Mouse (Mus musculus) kidney, postnatal 25 days (tissue): ENCODE results near the gene Stard3nl.

Experiments
- DNase-seq, 2 experiments: peaks; one replicate each; pipeline ENCODE4 v3.0.0; 2021; ENCODE audit warnings: mixed read lengths in 2 of 2

The Stard3nl gene

GRCm38 (mm10) chr13:19395688-19396354 is at the start of gene Stard3nl:
Gene Stard3nl, minus strand, starts transcription at chr13:19395795.
- peak; percentile 100 for DNase-seq

DNA sequence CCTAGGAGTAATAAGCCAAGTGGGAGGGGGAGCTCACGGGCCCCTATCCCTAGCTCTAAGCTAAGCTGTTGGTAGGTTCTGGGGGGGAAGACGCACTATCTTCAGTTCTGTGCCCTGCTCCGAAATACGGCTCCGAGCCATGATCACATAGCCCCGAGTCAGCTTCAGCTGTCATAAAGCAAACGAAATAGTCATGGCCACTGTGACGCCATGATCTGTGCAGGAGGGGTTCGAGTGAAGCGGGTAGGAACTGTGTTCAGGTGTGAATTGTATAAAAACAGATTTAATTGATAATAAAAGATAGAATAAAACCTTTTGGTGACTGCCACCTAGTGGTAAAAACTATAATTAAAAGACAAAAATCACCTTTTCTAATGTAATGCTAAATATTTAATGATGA is 42.4 kb upstream of the Stard3nl start:
- DNase-seq, result no peak

DNA sequence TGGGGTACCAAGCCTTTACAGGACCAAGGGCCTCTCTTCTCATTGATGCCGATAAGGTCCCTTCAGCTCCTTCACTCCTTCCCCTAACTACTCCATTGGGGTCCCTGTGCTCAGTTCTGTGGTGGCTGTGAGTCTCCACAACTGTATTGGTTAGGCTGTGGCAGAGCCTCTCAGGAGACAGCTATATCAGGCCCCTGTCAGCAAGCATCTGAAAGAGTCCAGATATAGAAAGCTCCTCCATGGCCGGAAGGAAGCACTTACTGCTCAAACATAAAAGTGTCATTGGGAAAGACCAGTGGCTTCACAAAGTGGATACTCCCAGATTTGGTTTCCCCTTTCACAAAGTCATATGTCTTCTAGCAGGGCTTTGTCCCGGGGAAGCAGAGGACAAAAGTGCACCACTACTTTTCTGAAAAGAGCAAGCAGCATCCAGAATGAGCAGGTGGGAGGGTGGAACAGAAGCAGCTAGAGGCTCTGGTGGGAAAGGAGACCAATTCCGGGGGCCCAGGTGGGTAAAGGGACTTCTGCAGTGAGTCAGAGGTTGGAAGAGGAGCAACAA is 34.3 kb upstream of the Stard3nl start:
- DNase-seq, result no peak

- no peak for DNase-seq
These were observed 32.5 kb upstream of the Stard3nl start for GRCm38 (mm10) chr13:19428076-19428475.

DNA sequence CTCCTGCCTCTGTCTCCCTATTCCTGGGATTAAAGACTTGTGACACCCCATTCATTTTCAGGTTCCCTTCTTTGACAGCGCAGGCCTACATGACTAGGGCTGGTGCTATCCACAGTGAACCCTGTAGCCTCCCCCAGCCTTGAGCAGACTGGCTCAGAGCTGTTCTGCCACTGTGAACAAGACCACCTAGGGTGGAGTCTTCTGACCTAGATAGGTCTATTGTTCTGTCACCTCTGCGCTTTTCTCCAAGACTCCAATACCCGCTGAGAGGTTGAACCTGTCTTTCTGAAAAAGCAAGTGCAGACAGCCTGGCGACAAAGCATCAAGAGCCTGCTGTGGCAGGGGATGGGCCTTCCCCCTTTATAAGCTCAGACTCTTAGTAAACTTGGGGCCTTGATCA is 29.0 kb upstream of the Stard3nl start:
- no peak for DNase-seq

GRCm38 (mm10) chr13:19422521-19422920 is 26.9 kb upstream of the Stard3nl start:
- no peak for DNase-seq

DNA sequence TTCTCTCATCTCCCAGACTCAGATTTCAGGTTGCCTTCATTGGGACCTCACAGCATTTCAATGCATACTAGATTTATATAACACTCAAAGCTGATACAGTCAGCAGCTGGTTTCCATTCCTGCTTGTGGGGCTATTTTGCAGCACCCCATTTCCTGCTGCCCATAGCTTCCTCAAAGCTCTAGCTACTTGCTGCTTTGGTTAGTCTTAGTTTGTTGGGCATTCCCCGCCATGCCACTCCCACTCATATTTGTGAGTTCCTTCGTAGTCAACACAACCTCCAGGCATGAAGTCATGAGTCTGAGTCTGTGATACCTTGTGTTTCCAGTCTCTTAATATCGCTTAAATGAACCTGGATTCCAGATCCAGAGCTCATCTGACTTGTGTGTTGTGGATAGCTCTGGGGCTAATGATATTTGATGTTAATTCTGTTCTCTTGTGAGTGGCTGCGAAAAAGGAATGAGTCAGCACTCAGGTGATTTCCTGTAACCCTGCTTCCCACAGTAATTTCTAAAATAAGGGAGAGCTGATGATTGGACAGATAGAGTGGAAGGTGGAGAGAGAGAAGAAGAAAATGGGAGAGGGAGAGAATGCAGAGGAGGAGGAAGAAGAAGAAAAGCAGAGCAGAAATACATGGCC is 22.4 kb upstream of the Stard3nl start:
- DNase-seq, result no peak

DNA sequence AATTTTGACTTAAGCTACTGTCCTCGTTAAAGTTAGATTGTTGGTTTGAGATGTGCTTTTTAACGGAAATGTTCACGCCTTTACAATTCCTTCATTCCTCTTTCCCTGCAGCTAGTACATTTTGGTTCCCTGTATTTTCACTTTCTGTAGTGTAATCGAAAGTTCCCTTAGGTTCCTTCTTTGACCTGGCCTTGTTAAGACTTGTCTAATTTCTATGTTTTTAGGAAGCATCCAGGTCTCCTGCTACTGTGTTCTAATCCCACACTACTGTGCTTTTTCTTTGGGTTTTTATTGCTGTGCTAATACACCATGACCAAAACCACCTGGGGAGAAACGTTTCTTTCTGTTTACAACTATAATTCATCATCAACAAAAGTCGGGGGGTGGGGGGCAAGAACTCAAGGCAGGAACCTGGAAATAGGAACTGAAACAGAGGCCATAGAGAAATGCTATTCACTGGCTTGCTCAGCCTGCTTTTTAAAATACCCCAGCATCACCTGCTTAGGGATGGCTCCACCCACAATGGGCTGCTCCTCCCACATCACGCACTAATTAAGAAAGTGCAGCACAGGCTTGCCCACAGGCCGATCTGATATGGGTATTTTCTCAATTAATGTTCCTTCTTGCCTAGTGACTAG is 20.4 kb upstream of the Stard3nl start:
- no peak for DNase-seq

GRCm38 (mm10) chr13:19415337-19415736 is 19.7 kb upstream of the Stard3nl start:
- DNase-seq, result no peak

- DNase-seq, result no peak
These were observed 16.8 kb upstream of the Stard3nl start for GRCm38 (mm10) chr13:19412334-19412939.

- no peak for DNase-seq
These were observed 16.3 kb upstream of the Stard3nl start for GRCm38 (mm10) chr13:19411886-19412285.

- no peak for DNase-seq
These were observed 15.1 kb upstream of the Stard3nl start for GRCm38 (mm10) chr13:19410694-19411093.

- no peak for DNase-seq
These were observed 12.4 kb upstream of the Stard3nl start for GRCm38 (mm10) chr13:19407953-19408352.

GRCm38 (mm10) chr13:19404623-19405022 is 9.0 kb upstream of the Stard3nl start:
- no peak for DNase-seq

- DNase-seq, result no peak
These were observed 552 bp downstream of the Stard3nl start for GRCm38 (mm10) chr13:19394798-19395687.

DNA sequence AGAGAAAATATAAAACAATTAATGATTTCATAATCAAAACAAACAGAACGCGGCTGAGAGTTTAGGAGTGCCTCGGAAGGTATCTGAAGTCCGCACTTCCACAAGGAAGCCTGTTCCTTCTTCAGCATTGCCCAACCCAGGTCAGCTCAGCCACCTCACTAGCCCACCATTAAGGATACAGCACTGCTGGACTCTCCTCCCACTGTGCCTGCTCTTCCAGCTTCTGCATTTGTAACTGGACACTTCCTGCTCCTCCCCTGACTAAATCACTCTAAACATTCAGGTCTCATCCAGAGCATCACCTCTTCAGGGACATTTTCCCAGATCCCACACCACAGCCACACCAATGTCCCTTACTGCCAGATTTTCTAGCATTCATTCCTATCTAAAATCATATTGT is 1.4 kb downstream of the Stard3nl start:
- DNase-seq, result peak in 1 of 2 experiments; percentile 49

- no peak for DNase-seq
These were observed 1.9 kb downstream of the Stard3nl start for GRCm38 (mm10) chr13:19393731-19394130.

GRCm38 (mm10) chr13:19391608-19392007 is 4.0 kb downstream of the Stard3nl start:
- DNase-seq, result peak in 1 of 2 experiments; percentile 46

DNA sequence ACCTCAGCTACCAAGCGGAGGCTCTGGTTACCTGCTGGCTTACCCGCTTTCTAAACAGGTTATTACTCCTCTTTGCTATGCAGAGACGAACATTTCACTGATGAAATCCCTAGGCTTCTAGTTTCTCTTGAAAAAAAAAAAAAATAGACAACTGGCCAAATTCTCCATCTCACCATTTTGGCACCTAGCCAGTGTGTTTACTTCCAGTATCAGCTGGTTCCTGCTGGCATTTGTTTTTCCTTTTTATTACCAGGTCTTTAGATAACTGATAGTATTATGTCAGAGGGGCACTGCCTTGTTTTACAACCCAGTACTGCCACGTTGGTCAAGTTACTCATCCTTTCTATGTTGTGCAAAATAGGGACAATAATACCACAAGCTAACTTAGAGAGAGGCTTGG is 5.3 kb downstream of the Stard3nl start:
- DNase-seq, result peak in 1 of 2 experiments; percentile 15

DNA sequence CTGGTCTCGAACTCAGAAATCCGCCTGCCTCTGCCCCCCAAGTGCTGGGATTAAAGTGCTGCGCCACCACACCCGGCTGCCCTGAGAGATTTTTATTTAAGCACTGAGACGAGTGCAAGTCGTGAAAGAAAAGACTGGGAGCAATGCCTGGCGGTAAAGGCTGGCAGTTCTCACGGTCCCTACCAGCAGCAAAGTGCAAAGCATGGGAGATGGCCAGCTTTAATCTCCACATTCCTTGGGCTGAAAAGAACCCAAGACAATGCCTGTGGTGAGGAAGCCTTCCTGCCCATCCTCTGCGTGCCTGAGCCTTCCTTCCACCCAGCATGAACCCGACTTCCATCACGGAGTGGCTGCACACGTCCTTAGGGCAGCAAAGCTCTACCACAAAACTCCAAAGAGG is 5.7 kb downstream of the Stard3nl start:
- no peak for DNase-seq

DNA sequence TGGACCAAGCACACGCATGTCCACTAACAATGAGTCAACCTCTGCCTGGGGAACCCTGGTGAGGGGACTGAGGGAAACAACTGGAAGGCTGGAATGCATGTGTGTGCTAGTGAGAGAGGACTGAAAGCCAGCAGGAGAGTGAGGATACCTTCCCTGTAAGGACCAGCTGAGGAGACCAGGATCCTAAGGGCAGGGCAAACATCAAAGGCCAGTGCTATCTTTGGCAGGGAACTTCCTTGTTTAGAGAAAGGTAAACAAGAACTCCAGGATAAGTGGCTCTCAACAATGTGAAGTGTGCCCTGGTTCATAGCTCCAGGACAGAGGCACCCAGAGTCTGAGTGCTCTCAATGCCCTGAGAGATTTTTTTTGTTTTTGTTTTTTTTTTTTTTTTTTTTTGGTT is 6.2 kb downstream of the Stard3nl start:
- peak; percentile 8 to 52 for DNase-seq

DNA sequence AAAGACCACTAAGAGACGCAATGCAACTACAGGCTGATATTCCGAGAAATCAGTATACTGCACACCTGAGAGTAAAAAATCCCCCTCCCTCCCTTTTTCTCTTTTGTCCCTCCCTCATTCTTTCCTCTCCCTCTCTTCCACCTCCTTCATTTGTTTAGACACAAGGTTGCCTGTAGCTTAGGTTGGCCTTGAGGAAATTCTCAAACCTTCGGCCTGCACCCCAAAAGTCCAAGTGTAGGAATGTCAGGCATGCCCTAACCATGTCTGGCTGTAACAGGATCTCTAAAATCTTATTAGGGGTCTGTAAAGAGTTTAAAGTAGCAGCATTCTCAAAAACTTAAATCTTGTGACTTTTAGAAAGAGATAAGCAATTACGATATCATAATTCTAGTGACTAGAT is 10.4 kb downstream of the Stard3nl start:
- DNase-seq, result no peak
